Mouse (Mus musculus): ENCODE data around the gene Spon2. TPM values are rescaled to one million over a fixed set of nuclear protein-coding genes. Genes with fewer than 3 reads are reported as not detected.

Gene Spon2
- polyA plus RNA-seq, 1 experiment from 2014 or later = 23.4 TPM

DNA sequence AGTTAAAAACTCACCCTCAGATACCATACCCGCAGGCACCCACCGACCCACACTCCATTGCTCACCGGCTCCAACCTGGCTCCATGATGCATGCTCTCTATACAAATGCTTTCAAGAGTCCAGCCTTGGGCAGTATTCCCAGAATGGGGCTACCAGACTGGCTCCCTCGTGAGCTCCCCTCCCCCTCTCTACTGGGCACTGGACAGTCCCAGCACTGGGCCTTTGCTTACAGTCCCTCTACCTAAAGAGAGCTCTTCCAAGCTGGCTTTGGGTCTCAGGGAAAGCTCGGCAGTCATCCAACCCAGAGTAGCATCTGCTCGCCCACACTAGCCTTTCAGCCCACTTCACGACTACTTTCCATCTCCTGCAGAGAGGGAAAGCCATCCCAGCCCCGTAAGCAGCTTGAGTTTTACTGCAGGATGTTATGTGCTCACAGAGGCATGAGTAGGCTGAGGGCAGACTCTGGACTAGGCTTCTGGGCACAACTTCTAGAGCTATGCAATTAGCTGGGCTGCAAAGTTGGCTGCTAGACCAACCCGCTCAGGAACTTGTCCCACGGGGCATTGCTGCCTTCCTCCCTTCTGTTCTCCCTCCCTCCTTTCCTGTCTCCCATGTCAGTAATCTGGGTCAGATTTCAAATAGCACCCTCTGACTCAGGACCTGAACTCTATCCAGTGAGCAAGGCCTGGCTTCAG, 2.2 kb upstream of the Spon2 start:
- H3K9ac ChIP-seq (ENCODE audit: low read length) = no peak overlapping the region
- no peak overlapping the region for H3K27ac ChIP-seq (ENCODE audit: low read length)
- 69% methylated on average over 10 of the region's 10 CpGs for WGBS
- H3K4me2 ChIP-seq (ENCODE audit: low read depth, low read length) = no peak overlapping the region
- H3K4me3 ChIP-seq (ENCODE audit: low read length) = no peak overlapping the region
- H3K9me3 ChIP-seq (ENCODE audit: control insufficient read depth, low read length) = no peaks in the 10 kb centered on the region
- no peaks in the 10 kb centered on the region for H3K36me3 ChIP-seq (ENCODE audit: control insufficient read depth, insufficient read depth, low read length)
- H3K4me1 ChIP-seq (replicated peaks; ENCODE audit: control insufficient read depth, insufficient read depth, low read length) = peaks cover 43% of the 10 kb centered on the region
- H3K27me3 ChIP-seq (ENCODE audit: control insufficient read depth, insufficient read depth, low read depth, low read length) = no peaks in the 10 kb centered on the region
- no peak for ATAC-seq (ENCODE audit: low read depth)

DNA sequence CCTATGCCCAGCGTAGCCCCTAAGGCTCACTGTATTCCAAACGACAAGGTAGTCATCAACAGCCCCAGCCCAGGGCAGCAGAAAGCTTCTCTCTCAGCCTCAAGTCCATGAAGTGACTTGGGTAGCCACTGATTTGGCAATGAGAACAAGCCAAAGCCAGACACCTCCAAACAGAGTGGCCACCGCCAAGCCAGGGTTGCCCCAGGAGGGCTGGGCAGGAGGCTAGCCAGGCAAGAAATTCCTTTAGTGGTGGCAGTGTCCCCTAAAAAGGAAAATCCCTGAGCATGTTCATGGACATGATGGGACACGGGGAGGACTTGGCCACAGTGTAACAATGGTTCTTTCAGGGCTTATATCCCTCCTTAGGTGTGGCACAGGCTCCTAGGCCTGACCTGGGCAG, 1.6 kb upstream of the Spon2 start:
- Histone ChIP-seq H3K9me3 (ENCODE audit: control insufficient read depth, low read length) (no peaks in the 10 kb centered on the region), H3K27me3 (ENCODE audit: control insufficient read depth, insufficient read depth, low read depth, low read length) (no peaks in the 10 kb centered on the region), H3K4me2 (ENCODE audit: low read depth, low read length) (no peak overlapping the region), H3K36me3 (ENCODE audit: control insufficient read depth, insufficient read depth, low read length) (no peaks in the 10 kb centered on the region), H3K27ac (ENCODE audit: low read length) (no peak overlapping the region), H3K9ac (ENCODE audit: low read length) (no peak overlapping the region), H3K4me3 (ENCODE audit: low read length) (no peak overlapping the region), H3K4me1 (replicated peaks; ENCODE audit: control insufficient read depth, insufficient read depth, low read length) (peaks cover 43% of the 10 kb centered on the region)
- ATAC-seq (ENCODE audit: low read depth) = no peak
- 94% methylated on average over 4 of the region's 4 CpGs for WGBS

DNA sequence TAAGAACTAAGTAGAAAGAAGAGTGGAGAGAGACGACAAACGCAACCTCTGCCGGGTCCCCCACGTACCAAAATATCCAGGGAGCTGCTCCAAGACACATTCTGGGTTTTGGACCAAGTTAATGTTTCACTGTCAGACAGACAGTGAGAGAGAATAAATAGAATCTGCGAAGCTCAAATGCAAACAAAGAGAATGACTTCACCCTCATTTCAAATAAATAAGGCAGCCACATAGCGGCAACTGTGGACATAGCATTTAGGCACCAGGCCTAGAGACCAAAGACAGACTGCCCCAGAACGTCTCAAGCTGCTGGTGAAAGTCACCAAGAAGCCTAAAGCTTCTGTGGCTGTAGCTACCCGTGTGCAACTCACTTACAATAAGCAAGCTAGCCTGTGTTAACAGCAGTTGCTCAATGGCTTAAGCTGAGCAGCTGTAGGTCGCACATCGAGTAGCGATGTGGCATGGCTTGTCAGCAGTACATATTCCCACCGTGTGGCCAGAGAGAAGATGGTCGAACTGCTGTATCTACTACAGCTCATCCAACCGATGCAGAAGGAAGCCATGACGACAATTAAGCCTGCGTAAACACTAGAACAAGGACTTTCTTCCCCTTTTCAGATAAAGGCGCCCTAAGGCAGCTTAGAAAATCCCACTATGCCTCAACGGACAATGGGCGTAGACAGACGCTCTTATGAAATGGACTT, 643 bp upstream of the Spon2 start:
- Histone ChIP-seq H3K27me3 (ENCODE audit: control insufficient read depth, insufficient read depth, low read depth, low read length) (no peaks in the 10 kb centered on the region), H3K4me2 (ENCODE audit: low read depth, low read length) (no peak overlapping the region), H3K9me3 (ENCODE audit: control insufficient read depth, low read length) (no peaks in the 10 kb centered on the region), H3K4me1 (replicated peaks; ENCODE audit: control insufficient read depth, insufficient read depth, low read length) (peaks cover 36% of the 10 kb centered on the region), H3K36me3 (ENCODE audit: control insufficient read depth, insufficient read depth, low read length) (no peaks in the 10 kb centered on the region), H3K9ac (ENCODE audit: low read length) (peak overlapping the region; percentile 44), H3K4me3 (ENCODE audit: low read length) (no peak overlapping the region), H3K27ac (ENCODE audit: low read length) (peak overlapping the region; percentile 90)
- 51% methylated on average over 20 of the region's 20 CpGs for WGBS
- ATAC-seq (ENCODE audit: low read depth) = peak; percentile 45

DNA sequence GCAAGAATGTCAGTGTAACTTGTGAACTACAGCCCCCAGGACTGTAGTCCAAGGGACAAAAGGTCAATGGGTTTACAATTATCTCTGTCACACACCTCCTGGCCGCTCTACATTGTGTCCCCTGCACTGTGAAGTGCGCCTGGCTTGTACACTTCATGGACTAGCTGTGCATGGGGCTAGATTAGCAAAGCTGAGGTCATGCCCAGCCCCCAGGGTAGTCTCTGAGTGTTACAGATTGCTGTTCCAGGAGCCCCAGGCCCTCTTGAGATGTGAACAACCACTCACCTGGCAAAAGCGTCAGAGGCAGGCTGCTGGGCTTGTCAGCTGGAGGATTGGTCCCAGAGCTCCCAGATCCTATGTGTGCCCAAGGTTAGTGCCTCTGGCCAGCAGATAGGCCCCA, 592 bp downstream of the Spon2 start:
- peaks cover 34% of the 10 kb centered on the region for H3K4me1 ChIP-seq (replicated peaks; ENCODE audit: control insufficient read depth, insufficient read depth, low read length)
- peak overlapping the region; percentile 90 for H3K27ac ChIP-seq (ENCODE audit: low read length)
- H3K36me3 ChIP-seq (ENCODE audit: control insufficient read depth, insufficient read depth, low read length) = no peaks in the 10 kb centered on the region
- H3K4me2 ChIP-seq (ENCODE audit: low read depth, low read length) = peak overlapping the region; percentile 39
- peak overlapping the region; percentile 44 for H3K9ac ChIP-seq (ENCODE audit: low read length)
- peak; percentile 35; the same call in 1 of the 2 replicates for ATAC-seq (ENCODE audit: low read depth)
- H3K27me3 ChIP-seq (ENCODE audit: control insufficient read depth, insufficient read depth, low read depth, low read length) = no peaks in the 10 kb centered on the region
- H3K9me3 ChIP-seq (ENCODE audit: control insufficient read depth, low read length) = no peaks in the 10 kb centered on the region
- H3K4me3 ChIP-seq (ENCODE audit: low read length) = no peak overlapping the region
- 43% methylated on average over 3 of the region's 3 CpGs for WGBS

DNA sequence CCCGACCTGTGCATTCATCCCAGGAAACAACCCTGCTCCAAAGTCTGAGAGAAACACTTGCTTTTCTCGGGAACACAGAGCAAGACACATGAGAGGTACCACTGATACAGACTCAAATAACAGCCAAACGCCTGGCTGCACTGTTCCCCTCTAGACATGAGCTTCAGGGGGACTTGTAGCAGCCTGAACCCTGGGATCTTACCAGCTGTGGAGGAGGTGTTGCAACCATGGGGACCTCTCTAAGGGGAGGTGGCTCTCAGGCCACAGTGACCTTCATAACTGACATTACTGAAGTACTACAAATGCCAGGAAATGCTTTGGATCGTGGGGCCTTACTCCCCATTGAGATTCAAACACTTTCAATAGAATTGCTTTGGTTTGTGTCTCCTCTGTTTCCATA, 3.5 kb downstream of the Spon2 start:
- Histone ChIP-seq H3K36me3 (ENCODE audit: control insufficient read depth, insufficient read depth, low read length) (no peaks in the 10 kb centered on the region), H3K9me3 (ENCODE audit: control insufficient read depth, low read length) (no peaks in the 10 kb centered on the region), H3K4me3 (ENCODE audit: low read length) (no peak overlapping the region), H3K27ac (ENCODE audit: low read length) (no peak overlapping the region), H3K9ac (ENCODE audit: low read length) (no peak overlapping the region), H3K4me2 (ENCODE audit: low read depth, low read length) (no peak overlapping the region), H3K4me1 (replicated peaks; ENCODE audit: control insufficient read depth, insufficient read depth, low read length) (peaks cover 20% of the 10 kb centered on the region), H3K27me3 (ENCODE audit: control insufficient read depth, insufficient read depth, low read depth, low read length) (no peaks in the 10 kb centered on the region)
- 58% methylated on average over 4 of the region's 4 CpGs for WGBS
- no peak for ATAC-seq (ENCODE audit: low read depth)

DNA sequence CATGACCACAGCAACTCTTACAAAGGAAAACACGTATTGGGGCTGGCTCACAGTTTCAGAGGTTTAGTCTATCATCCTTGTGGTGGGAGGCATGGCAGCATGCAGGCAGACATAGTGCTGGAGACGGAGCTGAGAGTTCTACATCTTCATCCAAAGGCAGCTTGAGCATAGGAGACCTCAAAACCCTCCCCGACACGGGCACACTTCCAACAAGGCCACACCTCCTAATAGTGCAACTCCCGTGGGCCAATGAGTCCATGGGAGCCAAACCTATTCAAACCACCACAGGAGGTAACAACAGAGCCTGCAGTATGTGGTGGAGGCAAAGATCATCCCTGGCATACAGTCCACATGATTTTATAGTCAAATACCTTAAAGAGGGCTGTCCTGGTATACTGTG, 7.0 kb downstream of the Spon2 start:
- no peak overlapping the region for H3K27ac ChIP-seq (ENCODE audit: low read length)

DNA sequence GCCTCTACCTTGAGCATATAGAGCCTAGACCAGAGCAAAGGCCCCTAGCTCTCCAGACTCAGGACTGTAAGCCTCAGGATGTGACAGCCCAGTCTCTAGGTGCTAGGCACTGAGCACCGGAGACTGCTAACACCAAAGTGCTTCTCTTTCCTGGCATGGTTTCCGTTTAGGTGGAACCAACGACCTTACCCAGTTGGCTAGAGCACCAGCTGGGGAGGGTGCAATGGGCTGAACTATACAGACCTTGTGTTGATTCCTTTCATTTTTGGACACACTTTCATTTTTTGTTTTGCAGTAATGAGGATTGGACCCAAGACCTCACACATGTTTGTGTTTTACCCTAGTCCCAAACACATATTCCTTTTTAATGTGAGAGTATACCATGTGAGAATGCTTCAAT, 7.7 kb downstream of the Spon2 start:
- Histone ChIP-seq H3K9ac (ENCODE audit: low read length) (no peak overlapping the region), H3K4me2 (ENCODE audit: low read depth, low read length) (no peak overlapping the region), H3K36me3 (ENCODE audit: control insufficient read depth, insufficient read depth, low read length) (no peaks in the 10 kb centered on the region), H3K27me3 (ENCODE audit: control insufficient read depth, insufficient read depth, low read depth, low read length) (no peaks in the 10 kb centered on the region), H3K4me3 (ENCODE audit: low read length) (no peak overlapping the region), H3K27ac (ENCODE audit: low read length) (no peak overlapping the region), H3K4me1 (replicated peaks; ENCODE audit: control insufficient read depth, insufficient read depth, low read length) (no peaks in the 10 kb centered on the region; the same call in 1 of the 2 replicates), H3K9me3 (ENCODE audit: control insufficient read depth, low read length) (no peaks in the 10 kb centered on the region)
- ATAC-seq (ENCODE audit: low read depth) = no peak
- WGBS = 82% methylated on average over 3 of the region's 3 CpGs

More for the DNA sequence above, 7.0 kb downstream of the Spon2 start:
- Histone ChIP-seq H3K4me2 (ENCODE audit: low read depth, low read length) (no peak overlapping the region), H3K27me3 (ENCODE audit: control insufficient read depth, insufficient read depth, low read depth, low read length) (no peaks in the 10 kb centered on the region), H3K4me3 (ENCODE audit: low read length) (no peak overlapping the region), H3K36me3 (ENCODE audit: control insufficient read depth, insufficient read depth, low read length) (no peaks in the 10 kb centered on the region), H3K9ac (ENCODE audit: low read length) (no peak overlapping the region), H3K4me1 (replicated peaks; ENCODE audit: control insufficient read depth, insufficient read depth, low read length) (no peaks in the 10 kb centered on the region; the same call in 1 of the 2 replicates), H3K9me3 (ENCODE audit: control insufficient read depth, low read length) (no peaks in the 10 kb centered on the region)
- 73% methylated on average over 5 of the region's 5 CpGs for WGBS
- ATAC-seq (ENCODE audit: low read depth) = no peak

DNA sequence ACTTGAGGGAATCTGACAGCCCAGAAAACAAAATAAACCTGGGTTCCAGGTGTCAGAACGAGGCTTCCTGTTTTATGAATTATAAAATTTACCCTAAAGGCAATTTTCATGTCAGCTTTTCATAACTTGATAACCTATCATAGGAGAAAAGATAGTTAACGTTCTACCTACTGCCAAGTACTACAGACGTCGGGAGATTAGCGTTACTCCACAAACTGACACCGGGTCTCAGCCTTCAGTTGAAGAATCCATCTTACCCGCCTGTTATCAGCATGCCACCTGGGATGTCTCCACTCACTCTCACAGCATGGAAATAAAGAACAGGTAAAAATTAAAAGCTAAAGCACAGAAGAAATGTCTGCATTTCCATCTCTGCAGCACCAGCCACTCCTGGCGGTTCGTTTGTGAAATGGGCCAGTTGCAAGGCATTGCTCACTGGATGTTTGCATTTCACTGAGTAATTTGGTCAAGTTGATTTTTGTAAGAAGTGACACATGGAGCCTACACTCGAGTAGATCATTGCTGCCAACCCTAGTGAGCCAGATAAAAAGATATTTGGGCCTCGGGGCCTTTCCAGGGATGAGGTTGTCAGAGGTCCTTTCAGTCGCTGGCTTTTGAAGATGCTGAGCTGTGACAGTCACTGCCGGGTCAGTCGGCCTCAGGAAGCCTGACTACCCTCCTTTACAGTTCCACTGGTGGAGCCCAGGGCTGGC, 9.6 kb downstream of the Spon2 start:
- ATAC-seq (ENCODE audit: low read depth) = no peak
- Histone ChIP-seq H3K4me1 (replicated peaks; ENCODE audit: control insufficient read depth, insufficient read depth, low read length) (no peaks in the 10 kb centered on the region; the same call in 1 of the 2 replicates), H3K27me3 (ENCODE audit: control insufficient read depth, insufficient read depth, low read depth, low read length) (no peaks in the 10 kb centered on the region), H3K36me3 (ENCODE audit: control insufficient read depth, insufficient read depth, low read length) (no peaks in the 10 kb centered on the region), H3K9ac (ENCODE audit: low read length) (no peak overlapping the region), H3K27ac (ENCODE audit: low read length) (no peak overlapping the region), H3K4me3 (ENCODE audit: low read length) (no peak overlapping the region), H3K4me2 (ENCODE audit: low read depth, low read length) (no peak overlapping the region), H3K9me3 (ENCODE audit: control insufficient read depth, low read length) (no peaks in the 10 kb centered on the region)
- 43% methylated on average over 14 of the region's 14 CpGs for whole genome bisulfite sequencing

DNA sequence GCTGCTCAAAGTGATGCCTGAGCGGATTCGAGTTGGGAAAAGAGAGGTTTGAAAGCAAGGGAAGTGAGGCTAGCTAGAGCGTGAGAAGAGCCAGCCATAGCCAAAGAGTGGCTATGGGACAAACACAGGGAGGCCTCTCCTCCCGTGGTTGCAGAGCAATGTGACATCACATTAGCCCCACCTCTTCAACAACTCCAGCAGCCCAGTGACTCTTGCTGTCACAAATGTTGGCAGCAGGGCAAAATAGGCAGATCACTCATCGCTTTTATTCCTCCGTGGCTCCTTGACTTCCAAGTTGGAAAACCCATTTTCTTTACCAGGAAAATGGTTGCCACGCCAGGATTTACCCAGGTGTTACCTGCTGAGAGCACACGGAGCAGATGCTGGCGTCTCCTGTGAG, 11.1 kb downstream of the Spon2 start:
- no peaks in the 10 kb centered on the region; the same call in 1 of the 2 replicates for H3K27me3 ChIP-seq (ENCODE audit: control insufficient read depth, insufficient read depth, low read depth, low read length)
- H3K27ac ChIP-seq (ENCODE audit: low read length) = no peak overlapping the region
- no peak overlapping the region for H3K4me3 ChIP-seq (ENCODE audit: low read length)
- H3K9me3 ChIP-seq (ENCODE audit: control insufficient read depth, low read length) = no peaks in the 10 kb centered on the region
- H3K4me1 ChIP-seq (replicated peaks; ENCODE audit: control insufficient read depth, insufficient read depth, low read length) = no peaks in the 10 kb centered on the region; the same call in 1 of the 2 replicates
- no peak for ATAC-seq (ENCODE audit: low read depth)
- H3K36me3 ChIP-seq (ENCODE audit: control insufficient read depth, insufficient read depth, low read length) = no peaks in the 10 kb centered on the region
- no peak overlapping the region for H3K4me2 ChIP-seq (ENCODE audit: low read depth, low read length)
- WGBS = 40% methylated on average over 9 of the region's 9 CpGs
- H3K9ac ChIP-seq (ENCODE audit: low read length) = no peak overlapping the region
